Mouse (Mus musculus) liver, embryonic 15.5 days (tissue): ENCODE data around the gene Tbc1d15. TPM values are rescaled to one million over a fixed set of nuclear protein-coding genes. Genes with fewer than 3 reads are reported as not detected.
A peak's percentile ranks its signal among the peaks of the same experiment; 100 is the strongest.

Experiments
- ATAC-seq: fragments of 200-750 bp; cut with Nextera tagmentation; 2 replicates; pipeline ENCODE4 v1.8.0; 2017; ENCODE audit warnings: moderate number of reproducible peaks, mild to moderate bottlenecking, moderate library complexity; ENCODE audit not compliant: insufficient read depth
- H3K27ac ChIP-seq: fragments of 300-500 bp; sonication (generic); replicated peaks from 2 replicates; pipeline ENCODE4 v1.5.1; 2015; ENCODE audit warnings: mild to moderate bottlenecking, inconsistent platforms
- H3K27me3 ChIP-seq: fragments of 300-500 bp; sonication (generic); 2 replicates; pipeline ENCODE4 v1.6.1; 2015; ENCODE audit warnings: mild to moderate bottlenecking, inconsistent platforms
- H3K36me3 ChIP-seq: fragments of 300-500 bp; sonication (generic); replicated peaks from 2 replicates; pipeline ENCODE4 v1.6.1; 2015; ENCODE audit warnings: moderate library complexity, mild to moderate bottlenecking, inconsistent platforms
- H3K4me1 ChIP-seq: fragments of 300-500 bp; sonication (generic); replicated peaks from 2 replicates; pipeline ENCODE4 v1.6.1; 2015; ENCODE audit warnings: inconsistent platforms
- H3K4me2 ChIP-seq: fragments of 300-500 bp; sonication (generic); 2 replicates; pipeline ENCODE4 v1.6.1; 2015; ENCODE audit warnings: moderate library complexity, mild to moderate bottlenecking, inconsistent platforms
- H3K4me3 ChIP-seq: fragments of 300-500 bp; sonication (generic); replicated peaks from 2 replicates; pipeline ENCODE4 v1.5.1; 2015; ENCODE audit warnings: mild to moderate bottlenecking, inconsistent platforms
- H3K9ac ChIP-seq: fragments of 300-500 bp; sonication (generic); 2 replicates; pipeline ENCODE4 v1.6.1; 2015; ENCODE audit warnings: moderate library complexity, mild to moderate bottlenecking, inconsistent platforms
- H3K9me3 ChIP-seq: fragments of 300-500 bp; sonication (generic); replicated peaks from 2 replicates; pipeline ENCODE4 v1.6.1; 2016; ENCODE audit warnings: inconsistent platforms
- WGBS: fragments of 180-500 bp; shearing (Covaris S2); methylation state at CpG from one replicate; pipeline ENCODE4 v1.1.7; 2015; ENCODE audit warnings: mixed read lengths; ENCODE audit not compliant: insufficient replicate concordance; 5-methylcytosine and 5-hydroxymethylcytosine counted together
- polyA plus RNA-seq: library from polyadenylated mRNA; unstranded; fragments of >200 nt; fragmentation: Nextera tagmentation; extraction: Ambion mirVana; gene quantifications from 2 replicates; pipeline ENCODE4 v1.2.1, GENCODE M21; 2015

Gene Tbc1d15
- polyA plus RNA-seq, 1 experiment from 2014 or later: 33.1 TPM

- ATAC-seq: no peak
- Histone ChIP-seq H3K9ac (no peak overlapping the region), H3K4me1 (no peaks in the 10 kb centered on the region), H3K27me3 (no peaks in the 10 kb centered on the region), H3K4me3 (no peak overlapping the region), H3K27ac (no peak overlapping the region), H3K9me3 (no peaks in the 10 kb centered on the region), H3K4me2 (no peak overlapping the region), H3K36me3 (no peaks in the 10 kb centered on the region)
- whole genome bisulfite sequencing: 52% methylated on average over 5 of the region's 5 CpGs
These were observed 20.4 kb upstream of the Tbc1d15 start for GRCm38 (mm10) chr10:115271649-115272048.

- H3K4me1 ChIP-seq: no peaks in the 10 kb centered on the region
- 69% methylated on average over 12 of the region's 12 CpGs for WGBS
- H3K36me3 ChIP-seq: no peaks in the 10 kb centered on the region
- no peak overlapping the region for H3K4me3 ChIP-seq
- H3K27ac ChIP-seq: no peak overlapping the region
- H3K9me3 ChIP-seq: no peaks in the 10 kb centered on the region
- H3K9ac ChIP-seq: no peak overlapping the region
- no peak overlapping the region for H3K4me2 ChIP-seq
- no peak for ATAC-seq
- no peaks in the 10 kb centered on the region for H3K27me3 ChIP-seq
These were observed 19.5 kb upstream of the Tbc1d15 start for GRCm38 (mm10) chr10:115270612-115271390.

GRCm38 (mm10) chr10:115262926-115263562 is 11.8 kb upstream of the Tbc1d15 start:
- Histone ChIP-seq H3K4me2 (peak overlapping the region; percentile 18; the same call in 1 of the 2 replicates), H3K36me3 (no peaks in the 10 kb centered on the region), H3K27ac (peak overlapping the region; percentile 10; the same call in 1 of the 2 replicates), H3K4me1 (no peaks in the 10 kb centered on the region), H3K27me3 (no peaks in the 10 kb centered on the region), H3K9me3 (no peaks in the 10 kb centered on the region), H3K9ac (no peak overlapping the region), H3K4me3 (no peak overlapping the region; the same call in 1 of the 2 replicates)
- peak; percentile 67; the same call in 1 of the 2 replicates for ATAC-seq
- 45% methylated on average over 5 of the region's 5 CpGs for WGBS

- Histone ChIP-seq H3K4me1 (no peaks in the 10 kb centered on the region), H3K9me3 (no peaks in the 10 kb centered on the region), H3K27me3 (no peaks in the 10 kb centered on the region), H3K4me2 (no peak overlapping the region), H3K36me3 (no peaks in the 10 kb centered on the region), H3K27ac (no peak overlapping the region), H3K4me3 (no peak overlapping the region), H3K9ac (no peak overlapping the region)
- peak; percentile 23; the same call in 1 of the 2 replicates for ATAC-seq
- 61% methylated on average over 2 of the region's 2 CpGs for WGBS
These were observed 11.0 kb upstream of the Tbc1d15 start for GRCm38 (mm10) chr10:115262261-115262660.

- WGBS: 61% methylated on average over 3 of the region's 3 CpGs
- Histone ChIP-seq H3K4me1 (no peaks in the 10 kb centered on the region), H3K36me3 (no peaks in the 10 kb centered on the region), H3K27me3 (no peaks in the 10 kb centered on the region), H3K4me3 (no peak overlapping the region), H3K27ac (no peak overlapping the region), H3K9me3 (no peaks in the 10 kb centered on the region), H3K9ac (no peak overlapping the region), H3K4me2 (no peak overlapping the region)
- no peak for ATAC-seq
These were observed 10.2 kb upstream of the Tbc1d15 start for GRCm38 (mm10) chr10:115261428-115261827.

- no peak overlapping the region for H3K4me3 ChIP-seq
- ATAC-seq: no peak
- H3K4me1 ChIP-seq: peaks cover 10% of the 10 kb centered on the region
- H3K4me2 ChIP-seq: no peak overlapping the region
- H3K9ac ChIP-seq: no peak overlapping the region
- WGBS: 49% methylated on average over 5 of the region's 5 CpGs
- H3K9me3 ChIP-seq: no peaks in the 10 kb centered on the region
- no peaks in the 10 kb centered on the region for H3K36me3 ChIP-seq
- no peaks in the 10 kb centered on the region for H3K27me3 ChIP-seq
- H3K27ac ChIP-seq: no peak overlapping the region
These were observed 4.9 kb upstream of the Tbc1d15 start for GRCm38 (mm10) chr10:115256162-115256561.

- no peak for ATAC-seq
- Histone ChIP-seq H3K4me1 (peaks cover 30% of the 10 kb centered on the region), H3K4me3 (no peak overlapping the region), H3K27ac (no peak overlapping the region), H3K9ac (no peak overlapping the region), H3K36me3 (no peaks in the 10 kb centered on the region), H3K9me3 (no peaks in the 10 kb centered on the region), H3K4me2 (no peak overlapping the region), H3K27me3 (no peaks in the 10 kb centered on the region)
- 36% methylated on average over 3 of the region's 3 CpGs for WGBS
These were observed 2.3 kb upstream of the Tbc1d15 start for GRCm38 (mm10) chr10:115253521-115253920.

GRCm38 (mm10) chr10:115252321-115252757 is 1.1 kb upstream of the Tbc1d15 start:
- 2% methylated on average over 10 of the region's 10 CpGs for WGBS
- Histone ChIP-seq H3K27me3 (no peaks in the 10 kb centered on the region), H3K9me3 (no peaks in the 10 kb centered on the region), H3K27ac (peak overlapping the region; percentile 90), H3K36me3 (no peaks in the 10 kb centered on the region), H3K4me3 (peak overlapping the region; percentile 87), H3K4me1 (peaks cover 41% of the 10 kb centered on the region), H3K4me2 (peak overlapping the region; percentile 89), H3K9ac (peak overlapping the region; percentile 55)
- ATAC-seq: no peak

- Histone ChIP-seq H3K27ac (peak overlapping the region; percentile 85), H3K4me2 (peak overlapping the region; percentile 89), H3K27me3 (no peaks in the 10 kb centered on the region), H3K9ac (peak overlapping the region; percentile 85), H3K4me3 (peak overlapping the region; percentile 87), H3K4me1 (peaks cover 57% of the 10 kb centered on the region), H3K9me3 (no peaks in the 10 kb centered on the region), H3K36me3 (no peaks in the 10 kb centered on the region)
- WGBS: 10% methylated on average over 38 of the region's 38 CpGs
- ATAC-seq: peak; percentile 6; the same call in 1 of the 2 replicates
These were observed 806 bp downstream of the Tbc1d15 start for GRCm38 (mm10) chr10:115250235-115251087.

GRCm38 (mm10) chr10:115248041-115248440 is 3.2 kb downstream of the Tbc1d15 start:
- no peaks in the 10 kb centered on the region for H3K36me3 ChIP-seq
- H3K27ac ChIP-seq: peak overlapping the region; percentile 38; the same call in 1 of the 2 replicates
- no peaks in the 10 kb centered on the region for H3K27me3 ChIP-seq
- WGBS: 10% methylated on average over 7 of the region's 7 CpGs
- peaks cover 66% of the 10 kb centered on the region for H3K4me1 ChIP-seq
- H3K9me3 ChIP-seq: no peaks in the 10 kb centered on the region
- H3K4me3 ChIP-seq: peak overlapping the region; percentile 2; the same call in 1 of the 2 replicates
- no peak for ATAC-seq
- no peak overlapping the region; the same call in 1 of the 2 replicates for H3K9ac ChIP-seq
- H3K4me2 ChIP-seq: peak overlapping the region; percentile 44
